Mouse (Mus musculus) neural tube, embryonic 11.5 days (tissue): ENCODE results near the gene Tmem88b. TPM values are rescaled to one million over a fixed set of nuclear protein-coding genes. Genes with fewer than 3 reads are reported as not detected.
A peak's percentile ranks its signal among the peaks of the same experiment; 100 is the strongest.

ENCODE experiments used
- ATAC-seq: fragments of 200-750 bp; cut with Nextera tagmentation; 2 replicates; pipeline ENCODE4 v1.8.0; 2017; ENCODE audit warnings: moderate number of reproducible peaks, mild to moderate bottlenecking, moderate TSS enrichment, moderate library complexity; ENCODE audit not compliant: insufficient read depth, low FRiP score, low TSS enrichment
- DNase-seq: peaks from one replicate; pipeline ENCODE4 v3.0.0-alpha.2; 2015; ENCODE audit warnings: low spot score
- H3K27ac ChIP-seq: fragments of 300-500 bp; sonication (generic); 2 replicates; pipeline ENCODE4 v1.5.1; 2014; ENCODE audit warnings: low read depth, mild to moderate bottlenecking, low read length
- H3K27me3 ChIP-seq: fragments of 300-500 bp; sonication (generic); 2 replicates; pipeline ENCODE4 v1.6.1; 2014; ENCODE audit warnings: mild to moderate bottlenecking, low read length, mixed read lengths; ENCODE audit not compliant: control insufficient read depth, insufficient read depth
- H3K36me3 ChIP-seq: fragments of 300-500 bp; sonication (generic); 2 replicates; pipeline ENCODE4 v1.6.1; 2014; ENCODE audit warnings: mild to moderate bottlenecking, low read length, moderate library complexity, mixed read lengths; ENCODE audit not compliant: control insufficient read depth, insufficient read depth
- H3K4me1 ChIP-seq: fragments of 300-500 bp; sonication (generic); 2 replicates; pipeline ENCODE4 v1.6.1; 2014; ENCODE audit warnings: low read length, mixed read lengths; ENCODE audit not compliant: control insufficient read depth, insufficient read depth
- H3K4me2 ChIP-seq: fragments of 300-500 bp; sonication (generic); 2 replicates; pipeline ENCODE4 v1.6.1; 2014; ENCODE audit warnings: low read depth, mild to moderate bottlenecking, moderate library complexity
- H3K4me3 ChIP-seq: fragments of 300-500 bp; sonication (generic); 2 replicates; pipeline ENCODE4 v1.5.1; 2014; ENCODE audit warnings: low read depth, low read length
- H3K9ac ChIP-seq: fragments of 300-500 bp; sonication (generic); 2 replicates; pipeline ENCODE4 v1.6.1; 2014; ENCODE audit warnings: mild to moderate bottlenecking, low read length
- H3K9me3 ChIP-seq: fragments of 300-500 bp; sonication (generic); 2 replicates; pipeline ENCODE4 v1.6.1; 2016; ENCODE audit warnings: low read length; ENCODE audit not compliant: control insufficient read depth
- WGBS: fragments of 180-500 bp; shearing (Covaris S2); extraction: QIAGEN DNeasy Blood & Tissue Kit; methylation state at CpG from one replicate; pipeline ENCODE4 v1.1.7; 2014; 5-methylcytosine and 5-hydroxymethylcytosine counted together
- polyA plus RNA-seq: library from polyadenylated mRNA; unstranded; fragments of >200 nt; fragmentation: Nextera tagmentation; extraction: Ambion mirVana; gene quantifications from 2 replicates; pipeline ENCODE4 v1.2.1, GENCODE M21; 2014

The Tmem88b gene
- 0.33 and 0.49 TPM in 2 replicates for polyA plus RNA-seq

DNA sequence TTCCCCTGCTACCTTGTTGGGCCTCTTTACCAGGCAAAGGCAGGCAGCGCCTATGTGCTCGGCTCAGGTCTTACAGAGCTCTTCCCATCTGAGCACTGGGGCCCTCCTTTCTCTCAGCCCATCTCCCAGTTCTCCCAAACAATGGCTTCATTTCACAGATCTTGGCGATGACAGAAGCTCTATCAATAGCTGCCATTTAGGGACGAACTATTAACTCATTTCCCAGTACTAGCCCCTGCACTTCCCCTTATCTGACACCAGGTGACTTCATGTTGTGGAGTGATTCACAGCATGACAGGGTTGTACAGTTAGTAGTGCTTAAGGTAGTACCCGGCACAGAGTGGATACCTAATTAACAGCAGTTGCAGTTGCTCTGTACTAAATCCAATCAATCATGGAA is at the start of gene Tmem88b:
Tmem88b (minus strand) TSS at position 56 of the 400 bp plus-strand sequence.
- 0 out of 2 replicates have a peak, but pooled peaks cover 2% of the 10 kb centered on the region for H3K4me1 ChIP-seq
- no peak for ATAC-seq
- H3K27me3 ChIP-seq: no peaks in the 10 kb centered on the region
- H3K27ac ChIP-seq: no peak within 1 kb of the TSS
- H3K4me2 ChIP-seq: peak within 1 kb of the TSS; percentile 68
- no peaks in the 10 kb centered on the region for H3K9me3 ChIP-seq
- H3K36me3 ChIP-seq: no peaks in the 10 kb centered on the region
- peak within 1 kb of the TSS; percentile 56 for H3K4me3 ChIP-seq
- peak within 1 kb of the TSS; percentile 32; the same call in 1 of the 2 replicates for H3K9ac ChIP-seq
- 73% methylated on average over 5 of the region's 5 CpGs for WGBS
- DNase-seq: no peak

DNA sequence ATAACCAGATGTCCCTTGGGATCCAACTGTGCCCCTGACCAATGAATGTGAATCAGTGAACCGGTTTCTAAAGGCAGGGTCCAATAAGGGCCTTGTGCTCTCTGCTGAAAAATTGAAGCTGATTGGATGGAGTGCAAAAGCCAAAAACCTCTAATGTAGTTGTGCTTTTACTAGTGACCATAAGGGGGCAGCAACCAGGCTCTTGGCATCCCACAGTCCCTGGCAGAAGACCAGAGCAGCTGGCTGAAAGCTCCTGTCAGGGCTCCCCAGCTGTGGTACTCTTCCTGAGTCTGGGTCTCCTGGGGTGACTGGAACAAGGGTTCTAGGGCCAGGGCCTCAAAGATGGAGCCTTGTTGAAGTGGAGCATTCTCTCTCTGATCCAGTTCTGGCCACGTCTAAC is 48.2 kb upstream of the Tmem88b start:
- H3K4me3 ChIP-seq: no peak overlapping the region
- H3K27ac ChIP-seq: peak overlapping the region; percentile 30; the same call in 1 of the 2 replicates
- peak; percentile 25; the same call in 1 of the 2 replicates for ATAC-seq

DNA sequence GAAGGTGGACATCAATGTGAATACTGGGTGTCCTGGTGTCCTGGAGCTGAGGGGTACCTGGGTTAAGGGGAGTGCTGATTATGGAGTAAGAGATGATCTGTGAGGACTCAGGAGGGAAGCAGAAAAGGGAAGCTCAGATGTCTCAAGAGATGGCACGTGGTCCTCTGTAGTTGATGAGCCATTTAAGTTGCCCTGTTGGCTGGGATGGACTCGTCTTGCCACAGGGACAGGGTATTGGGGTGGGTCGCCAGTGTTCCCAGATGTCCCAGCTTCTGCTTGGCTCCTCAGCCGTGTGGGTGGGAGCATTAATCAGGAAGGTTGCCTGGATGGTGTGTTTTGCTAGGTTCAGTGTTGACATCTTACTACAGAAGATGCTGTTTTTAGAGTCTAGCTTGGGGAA is 47.6 kb upstream of the Tmem88b start:
- Histone ChIP-seq H3K4me1 (peaks cover 7% of the 10 kb centered on the region), H3K4me3 (no peak overlapping the region), H3K9me3 (no peaks in the 10 kb centered on the region), H3K27ac (no peak overlapping the region), H3K4me2 (no peak overlapping the region), H3K36me3 (no peaks in the 10 kb centered on the region), H3K9ac (no peak overlapping the region), H3K27me3 (no peaks in the 10 kb centered on the region)
- ATAC-seq (no peak), DNase-seq (no peak)
- WGBS: 87% methylated on average over 4 of the region's 4 CpGs

More for the DNA sequence above, 48.2 kb upstream of the Tmem88b start:
- Histone ChIP-seq H3K4me2 (no peak overlapping the region), H3K9me3 (no peaks in the 10 kb centered on the region), H3K36me3 (no peaks in the 10 kb centered on the region), H3K27me3 (no peaks in the 10 kb centered on the region), H3K9ac (no peak overlapping the region), H3K4me1 (peaks cover 7% of the 10 kb centered on the region)
- DNase-seq: peak; percentile 67
- 47% methylated on average over 2 of the region's 2 CpGs for WGBS

DNA sequence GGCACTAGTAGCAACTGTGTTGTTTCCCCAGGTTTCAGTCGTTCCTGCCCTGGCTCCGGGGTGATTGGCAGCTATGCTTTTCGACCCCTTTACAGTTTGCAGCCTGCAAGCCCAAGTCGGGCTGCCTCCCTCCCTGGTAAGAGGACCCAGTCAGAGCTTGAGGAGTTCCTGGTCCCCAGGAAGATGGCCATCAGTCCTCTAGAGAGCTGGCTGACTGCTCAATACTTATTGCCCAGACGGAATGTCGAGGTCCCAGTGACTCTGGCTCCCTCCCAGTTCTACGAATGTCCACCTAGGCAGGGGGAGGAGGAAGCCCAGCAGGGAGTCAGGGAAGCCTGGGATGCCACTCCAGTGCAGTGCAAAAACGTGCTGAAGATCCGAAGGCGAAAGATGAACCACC is 46.6 kb upstream of the Tmem88b start:
- Histone ChIP-seq H3K27ac (no peak overlapping the region), H3K4me1 (peaks cover 7% of the 10 kb centered on the region), H3K9me3 (no peaks in the 10 kb centered on the region), H3K4me2 (peak overlapping the region; percentile 99), H3K9ac (peak overlapping the region; percentile 70), H3K4me3 (peak overlapping the region; percentile 70), H3K27me3 (no peaks in the 10 kb centered on the region), H3K36me3 (no peaks in the 10 kb centered on the region)
- DNase-seq (no peak), ATAC-seq (no peak)
- WGBS: 56% methylated on average over 10 of the region's 10 CpGs

DNA sequence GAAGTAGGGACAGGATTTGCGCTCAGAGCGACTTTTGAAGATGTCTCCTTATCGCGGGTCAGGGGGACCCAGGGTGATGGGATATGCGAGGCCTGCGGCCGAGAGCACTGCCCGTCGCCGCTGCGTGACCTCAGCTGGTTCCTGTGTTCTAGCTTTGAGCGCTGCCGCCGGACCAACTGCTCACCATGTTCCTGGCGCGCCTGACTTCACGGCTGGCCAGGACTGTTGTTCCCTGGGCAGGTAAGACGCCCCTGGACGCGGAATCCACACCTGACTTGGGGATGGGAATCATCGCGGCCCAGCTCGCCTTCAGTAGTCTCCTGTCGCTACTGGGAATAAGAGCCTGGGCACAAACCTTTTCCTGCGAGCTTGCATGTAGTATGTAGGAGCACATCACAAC is 46.2 kb upstream of the Tmem88b start:
- DNase-seq: no peak
- Histone ChIP-seq H3K4me2 (peak overlapping the region; percentile 99), H3K27ac (no peak overlapping the region; the same call in 1 of the 2 replicates), H3K4me1 (peaks cover 7% of the 10 kb centered on the region), H3K9me3 (no peaks in the 10 kb centered on the region), H3K9ac (peak overlapping the region; percentile 70), H3K27me3 (no peaks in the 10 kb centered on the region), H3K36me3 (no peaks in the 10 kb centered on the region), H3K4me3 (peak overlapping the region; percentile 70)
- WGBS: 1% methylated on average over 25 of the region's 25 CpGs
- ATAC-seq: peak; percentile 28

DNA sequence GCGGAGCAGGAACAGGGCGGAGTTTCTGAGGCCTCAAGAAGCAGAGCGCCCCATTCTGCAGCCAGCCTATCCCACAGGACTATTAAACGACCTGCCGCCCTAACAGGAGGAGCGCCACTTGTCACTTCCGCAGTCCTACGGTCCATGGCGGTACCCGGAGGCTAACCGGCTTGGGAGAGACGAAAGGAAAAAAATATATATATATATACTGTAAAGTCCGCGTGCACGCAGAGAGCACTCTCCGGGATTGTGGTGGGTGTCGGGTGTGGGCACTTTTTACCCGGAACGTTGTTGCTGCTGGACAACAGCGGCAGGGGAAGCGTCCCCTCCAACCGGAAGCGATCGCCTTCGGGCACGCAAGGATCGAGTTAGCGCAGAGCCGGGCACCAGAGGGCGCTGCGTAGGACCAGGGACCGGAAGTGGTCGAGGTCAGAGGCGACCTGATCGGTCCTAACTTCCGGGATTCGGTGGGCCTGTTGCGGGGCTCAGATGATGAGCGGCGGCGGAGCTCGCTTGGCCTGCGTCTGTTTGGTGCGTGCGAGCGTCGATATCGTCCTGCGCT is 45.6 kb upstream of the Tmem88b start, which contains the start of gene Aurkaip1:
Aurkaip1 (plus strand) TSS at position 68 of the 562 bp plus-strand sequence.
- no peaks in the 10 kb centered on the region for H3K27me3 ChIP-seq
- peaks cover 7% of the 10 kb centered on the region for H3K4me1 ChIP-seq
- peak within 1 kb of the TSS; percentile 70 for H3K9ac ChIP-seq
- H3K36me3 ChIP-seq: no peaks in the 10 kb centered on the region
- WGBS: under 1% methylated on average over 49 of the region's 49 CpGs
- ATAC-seq (peak; percentile 92), DNase-seq (peak; percentile 97)
- peak within 1 kb of the TSS; percentile 70 for H3K4me3 ChIP-seq
- peak within 1 kb of the TSS; percentile 99 for H3K4me2 ChIP-seq
- peak within 1 kb of the TSS; percentile 67 for H3K27ac ChIP-seq
- H3K9me3 ChIP-seq: no peaks in the 10 kb centered on the region

DNA sequence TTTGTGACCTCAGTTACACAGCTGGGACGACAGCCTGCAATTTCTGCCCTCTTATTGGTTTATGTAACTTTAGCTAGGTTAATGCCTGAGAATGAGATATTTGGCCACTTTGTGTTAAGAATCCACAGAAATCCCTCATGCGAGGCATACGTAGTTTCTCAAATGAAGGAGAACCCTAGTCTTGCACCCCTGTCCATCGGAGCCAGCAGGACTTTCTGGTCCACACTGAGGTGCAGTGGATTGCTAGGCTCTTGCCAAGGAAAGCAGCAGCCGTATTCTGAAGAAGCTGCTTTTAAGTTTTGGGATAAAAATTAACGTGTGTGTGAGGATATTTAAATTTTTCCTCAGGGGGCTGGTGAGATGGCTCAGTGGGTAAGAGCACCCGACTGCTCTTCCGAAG is 44.9 kb upstream of the Tmem88b start:
- no peak for DNase-seq
- H3K36me3 ChIP-seq: no peaks in the 10 kb centered on the region
- H3K27me3 ChIP-seq: no peaks in the 10 kb centered on the region
- 55% methylated on average over 8 of the region's 8 CpGs for WGBS
- H3K9me3 ChIP-seq: no peaks in the 10 kb centered on the region
- H3K4me3 ChIP-seq: peak overlapping the region; percentile 70
- H3K4me2 ChIP-seq: peak overlapping the region; percentile 99
- H3K27ac ChIP-seq: no peak overlapping the region
- no peak for ATAC-seq
- H3K9ac ChIP-seq: no peak overlapping the region
- peaks cover 7% of the 10 kb centered on the region for H3K4me1 ChIP-seq

DNA sequence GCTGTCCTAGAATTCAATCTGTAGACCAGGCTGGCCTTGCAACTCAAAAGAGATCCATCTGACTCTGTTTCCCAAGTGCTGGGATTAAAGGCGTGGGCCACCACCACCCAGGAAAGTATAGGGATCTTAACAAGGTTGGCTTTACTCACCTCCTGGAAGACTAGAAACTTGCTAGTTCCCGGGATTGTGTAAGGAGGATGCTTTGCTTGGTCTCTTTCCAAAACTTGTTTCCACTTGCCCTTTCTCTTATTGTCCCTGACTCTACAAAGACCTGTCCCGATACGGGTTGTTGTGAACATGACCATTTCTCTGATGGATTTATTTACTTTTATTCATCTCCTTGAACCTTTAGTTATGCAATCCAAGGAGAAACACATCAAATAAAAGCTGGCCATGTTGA is 44.2 kb upstream of the Tmem88b start:
- ATAC-seq (no peak), DNase-seq (no peak)
- Histone ChIP-seq H3K27me3 (no peaks in the 10 kb centered on the region), H3K4me2 (no peak overlapping the region), H3K36me3 (0 out of 2 replicates have a peak, but pooled peaks cover under 1% of the 10 kb centered on the region), H3K4me1 (peaks cover 7% of the 10 kb centered on the region), H3K9me3 (no peaks in the 10 kb centered on the region), H3K4me3 (no peak overlapping the region), H3K27ac (no peak overlapping the region), H3K9ac (no peak overlapping the region)
- WGBS: 96% methylated on average over 4 of the region's 4 CpGs

DNA sequence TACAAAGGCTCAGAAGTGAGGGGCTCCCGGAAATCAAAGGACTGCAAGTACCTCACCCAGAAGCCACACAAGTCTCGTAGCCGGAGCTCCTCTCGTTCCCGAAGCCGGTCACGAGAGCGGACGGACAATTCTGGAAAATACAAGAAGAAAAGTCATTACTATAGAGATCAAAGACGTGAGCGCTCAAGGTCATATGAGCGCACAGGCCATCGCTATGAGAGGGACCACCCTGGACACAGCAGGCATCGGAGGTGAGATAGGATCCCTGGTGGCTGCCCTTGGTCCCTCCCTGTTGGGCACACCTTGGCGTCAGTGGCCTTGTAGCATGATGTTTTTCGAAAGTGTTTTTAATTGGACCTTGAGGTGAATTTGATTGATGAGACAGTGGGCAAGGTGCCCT is 37.8 kb upstream of the Tmem88b start:
- Histone ChIP-seq H3K4me1 (no peaks in the 10 kb centered on the region), H3K9me3 (no peaks in the 10 kb centered on the region), H3K27me3 (no peaks in the 10 kb centered on the region), H3K4me3 (no peak overlapping the region), H3K4me2 (no peak overlapping the region), H3K9ac (no peak overlapping the region), H3K36me3 (peaks cover 39% of the 10 kb centered on the region), H3K27ac (no peak overlapping the region)
- DNase-seq: no peak
- no peak for ATAC-seq
- 96% methylated on average over 16 of the region's 16 CpGs for whole genome bisulfite sequencing
